Comparison of ENCODE assay signal across 8 mouse cellular contexts in genomic region chr4:128733496-128733895, GRCm38 (mm10). TPM values are rescaled to one million over a fixed set of nuclear protein-coding genes. Genes with fewer than 3 reads are reported as not detected.
A peak's percentile ranks its signal among the peaks of the same experiment; 100 is the strongest.
DNase-seq lines count a peak whose midpoint lies in the region; ATAC-seq lines count a peak whose summit lies in the region.

No protein-coding gene starts in this region.

- peaks cover 86% of the 10 kb centered on the region for H3K4me1 ChIP-seq in heart, embryonic 11.5 days (ENCODE audit: control insufficient read depth, insufficient read depth, low read length)
- H3K4me1 ChIP-seq in liver, embryonic 16.5 days (ENCODE audit: control insufficient read depth, low read depth, low read length): peaks cover 50% of the 10 kb centered on the region
- H3K4me1 ChIP-seq in neural tube, embryonic 13.5 days (replicated peaks): peaks cover 97% of the 10 kb centered on the region

- H3K4me3 ChIP-seq in heart, embryonic 11.5 days (ENCODE audit: low read depth, low read length): no peak overlapping the region
- no peak overlapping the region for H3K4me3 ChIP-seq in liver, embryonic 16.5 days (ENCODE audit: low read depth, low read length)
- H3K4me3 ChIP-seq in neural tube, embryonic 13.5 days: no peak overlapping the region; the same call in 1 of the 2 replicates

- WGBS in heart, embryonic 11.5 days (ENCODE audit: insufficient replicate concordance): 28% methylated on average over 6 of the region's 6 CpGs
- WGBS in liver, embryonic 16.5 days (ENCODE audit: insufficient replicate concordance): 49% methylated on average over 6 of the region's 6 CpGs
- 36% methylated on average over 6 of the region's 6 CpGs for WGBS in neural tube, embryonic 13.5 days

- H3K4me2 ChIP-seq in heart, embryonic 11.5 days: peak overlapping the region; percentile 20
- no peak overlapping the region for H3K4me2 ChIP-seq in liver, embryonic 16.5 days (ENCODE audit: low read depth, low read length)
- H3K4me2 ChIP-seq in neural tube, embryonic 13.5 days: peak overlapping the region; percentile 39

- H3K9me3 ChIP-seq in heart, embryonic 11.5 days (replicated peaks; ENCODE audit: control insufficient read depth, low read length): no peaks in the 10 kb centered on the region
- H3K9me3 ChIP-seq in liver, embryonic 16.5 days (replicated peaks; ENCODE audit: control insufficient read depth, low read length): no peaks in the 10 kb centered on the region
- H3K9me3 ChIP-seq in neural tube, embryonic 13.5 days: no peaks in the 10 kb centered on the region

- H3K27ac ChIP-seq in heart, embryonic 11.5 days (ENCODE audit: low read depth, low read length): peak overlapping the region; percentile 70
- peak overlapping the region; percentile 53 for H3K27ac ChIP-seq in liver, embryonic 16.5 days (ENCODE audit: low read length)
- peak overlapping the region; percentile 88 for H3K27ac ChIP-seq in neural tube, embryonic 13.5 days (replicated peaks)

- peak; percentile 79 to 81 for DNase-seq in B cell, adult 2 months
- DNase-seq in T-cell, adult 2 months (ENCODE audit: low spot score): peak; percentile 48
- no peak for DNase-seq in layer of hippocampus, postnatal 25 days (ENCODE audit: extremely low spot score in 1 of 2, low spot score in 1 of 2)
- no peak for DNase-seq in layer of hippocampus, adult 11-12 months (ENCODE audit: low spot score)
- DNase-seq in cerebellum, postnatal 4 days (ENCODE audit: low spot score in 2 of 2): no peak

- H3K9ac ChIP-seq in heart, embryonic 11.5 days (ENCODE audit: low read depth, low read length): peak overlapping the region; percentile 6; the same call in 1 of the 2 replicates
- H3K9ac ChIP-seq in liver, embryonic 16.5 days (ENCODE audit: low read depth, low read length): no peak overlapping the region
- peak overlapping the region; percentile 62 for H3K9ac ChIP-seq in neural tube, embryonic 13.5 days

- no peak for ATAC-seq in heart, embryonic 11.5 days (replicated peaks; ENCODE audit: insufficient number of reproducible peaks, low FRiP score, low TSS enrichment)
- ATAC-seq in liver, embryonic 16.5 days (ENCODE audit: low read depth): no peak
- no peak for ATAC-seq in neural tube, embryonic 13.5 days (ENCODE audit: low read depth)

- H3K36me3 ChIP-seq in heart, embryonic 11.5 days (ENCODE audit: control insufficient read depth, insufficient read depth, low read length): no peaks in the 10 kb centered on the region
- H3K36me3 ChIP-seq in liver, embryonic 16.5 days (ENCODE audit: control insufficient read depth, insufficient read depth): 0 out of 2 replicates have a peak, but pooled peaks cover 3% of the 10 kb centered on the region
- peaks cover 19% of the 10 kb centered on the region for H3K36me3 ChIP-seq in neural tube, embryonic 13.5 days

- no peaks in the 10 kb centered on the region for H3K27me3 ChIP-seq in heart, embryonic 11.5 days (ENCODE audit: control insufficient read depth, insufficient read depth, low read length)
- no peaks in the 10 kb centered on the region for H3K27me3 ChIP-seq in liver, embryonic 16.5 days (ENCODE audit: control insufficient read depth, insufficient read depth, low read depth, low read length)
- no peaks in the 10 kb centered on the region for H3K27me3 ChIP-seq in neural tube, embryonic 13.5 days

RNA-seq across cellular contexts. Expression of gene A3galt2, which starts 21.7 kb away (rescaled TPM):
- 0.11 and 0.20 TPM in 2 replicates for polyA plus RNA-seq in heart, embryonic 11.5 days (2014; fragmentation: Nextera tagmentation; extraction: Ambion mirVana)
- polyA plus RNA-seq in liver, embryonic 16.5 days (2015; fragmentation: Nextera tagmentation; extraction: Ambion mirVana): 0.02 TPM in 1 of 2 replicates, not detected in the other
- 0.46 and 0.70 TPM in 2 replicates for polyA plus RNA-seq in neural tube, embryonic 13.5 days (2015; fragmentation: Nextera tagmentation; extraction: Ambion mirVana)
- total RNA-seq in layer of hippocampus, postnatal 25 days (2021): under 1 TPM; 0.12 to 0.14 TPM

Comparison
In these comparisons a context has a peak if more than half of its experiments do, and no peak if none do; other contexts are left out.
1. DNase-seq: peak in B cell, adult 2 months (2 of 2) and T-cell, adult 2 months (single experiment); none in layer of hippocampus, postnatal 25 days (0 of 2), layer of hippocampus, adult 11-12 months (single experiment) and cerebellum, postnatal 4 days (0 of 2).
2. Peak in every context shown above with its lines, with median percentiles within 50 percentile points of each other: H3K27ac ChIP-seq.